Mouse (Mus musculus) 416B (cell line): ENCODE measurements around the gene Tigd4.
"Not testable (repeated sequence)": the region's sequence is repeated elsewhere in the genome, so short reads cannot be mapped to it uniquely, and the experiment has no call there.

Experiments used
- DNase-seq: peaks from one replicate; pipeline ENCODE4 v3.0.0; 2011; ENCODE audit warnings: low read depth

Tigd4 gene

DNA sequence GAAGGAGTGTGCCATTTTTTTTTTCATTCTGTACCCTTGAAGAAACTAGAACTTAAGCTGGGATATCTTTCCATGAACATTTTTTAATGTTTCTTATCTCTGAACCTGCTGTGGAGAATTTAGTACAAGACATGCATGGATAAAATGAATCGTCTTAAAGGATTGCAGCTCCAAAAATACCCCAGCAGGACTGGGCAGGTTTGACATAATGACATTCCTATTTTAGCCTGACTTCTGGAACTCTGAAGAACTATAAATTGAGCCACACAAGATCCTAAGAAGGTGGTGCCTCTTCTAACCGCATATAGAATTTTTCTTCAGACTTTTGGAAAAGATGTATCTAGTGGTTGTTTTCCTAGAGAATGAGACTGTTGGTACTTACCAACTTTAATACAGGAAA is at the start of gene Tigd4:
TSS of gene Tigd4 (plus strand) at position 301 of the 400 bp plus-strand sequence.
- DNase-seq, result no peak

DNA sequence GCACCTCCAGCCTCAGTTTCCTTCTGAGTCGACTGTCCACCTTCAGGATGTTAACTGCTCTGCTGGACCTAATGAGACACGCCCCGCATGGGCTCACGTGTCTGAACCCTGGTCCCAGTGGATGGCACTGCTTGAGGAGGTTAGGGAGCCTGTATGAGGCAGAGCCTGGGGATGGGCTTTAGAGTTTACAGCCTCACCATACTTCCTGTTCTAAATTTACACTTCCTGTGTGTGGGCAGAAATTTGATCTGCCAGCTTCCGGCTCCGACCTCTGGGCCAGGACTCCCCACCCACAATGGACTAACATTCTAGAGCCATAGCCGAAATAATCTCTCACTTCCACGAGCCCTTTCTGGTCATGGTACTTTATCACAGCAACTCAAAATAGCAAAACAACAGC is 46.2 kb upstream of the Tigd4 start:
- peak; percentile 78 for DNase-seq

DNA sequence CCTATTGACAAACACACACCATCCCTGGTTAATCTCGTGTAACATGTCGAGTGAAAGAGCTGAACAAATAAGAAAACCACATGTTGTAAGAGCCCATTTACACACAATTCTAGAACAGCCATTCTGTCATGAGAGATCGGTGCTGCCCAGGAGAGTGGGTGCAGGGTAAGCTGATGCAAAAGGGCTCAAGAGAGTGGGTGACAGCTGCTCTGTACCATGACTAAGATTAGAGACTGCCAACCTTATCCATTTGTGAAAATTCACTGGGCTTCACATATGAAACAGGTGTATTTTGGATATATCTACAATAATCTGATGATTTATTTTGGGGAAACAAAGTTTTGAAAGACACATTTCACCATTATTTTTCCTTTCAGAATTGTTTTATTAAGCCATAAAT is 37.6 kb upstream of the Tigd4 start:
- no peak for DNase-seq

DNA sequence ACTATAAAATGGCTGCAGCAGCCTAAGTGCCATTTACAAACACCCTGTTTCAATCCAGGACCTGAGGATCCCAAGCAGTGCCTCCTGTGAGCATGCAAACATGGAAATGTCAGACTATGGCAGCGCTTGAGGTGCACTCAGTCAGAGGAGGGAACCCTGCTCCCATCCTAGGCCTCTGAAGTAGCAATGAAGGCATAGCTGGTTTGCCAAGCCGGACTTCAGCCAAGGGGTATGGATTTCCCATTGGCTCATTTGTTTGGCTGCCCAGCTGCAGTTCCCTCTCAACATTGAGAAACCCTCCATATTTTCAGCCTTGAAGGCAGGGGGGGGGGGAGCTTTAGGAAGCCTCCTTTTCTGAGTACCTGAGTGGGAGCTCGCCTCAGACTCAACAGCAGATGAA is 35.1 kb upstream of the Tigd4 start:
- DNase-seq, result no peak

DNA sequence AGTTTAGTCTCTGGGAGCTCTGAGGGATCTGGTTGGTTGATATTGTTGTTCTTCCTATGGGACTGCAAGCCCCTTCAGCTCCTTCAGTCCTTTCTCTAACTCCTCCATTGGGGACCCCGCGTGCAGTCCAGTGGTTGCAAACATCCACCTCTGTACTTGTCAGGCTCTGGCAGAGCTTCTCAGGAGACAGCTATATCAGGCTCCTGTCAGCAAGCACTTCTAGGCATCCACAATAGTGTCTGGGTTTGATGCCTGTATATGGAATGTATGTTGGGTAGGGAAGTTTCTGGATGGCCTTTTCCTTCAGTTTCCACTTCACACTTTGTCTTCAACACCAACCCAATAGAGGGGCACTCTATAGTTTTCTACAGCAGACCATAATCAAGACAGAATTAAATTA is 30.5 kb upstream of the Tigd4 start:
- not testable (repeated sequence) for DNase-seq

DNA sequence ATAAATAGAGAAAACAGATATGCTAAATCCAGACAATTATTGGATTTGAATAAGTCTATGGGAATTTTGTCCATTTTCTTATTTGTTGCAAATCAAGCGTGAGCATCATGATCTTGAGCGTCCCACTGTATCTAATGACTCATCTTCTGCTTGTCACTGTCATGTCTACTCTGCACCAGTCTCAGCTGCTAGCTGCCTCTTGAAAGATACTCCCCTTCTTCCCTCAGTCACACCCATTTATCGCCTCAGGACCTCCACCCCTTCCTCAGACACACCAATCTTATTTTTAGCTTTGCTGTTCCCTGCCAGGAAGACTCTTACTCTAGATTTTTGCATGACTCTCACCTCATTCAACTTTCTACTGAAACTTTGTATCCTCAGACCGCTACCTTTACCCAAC is 30.0 kb upstream of the Tigd4 start:
- no peak for DNase-seq

DNA sequence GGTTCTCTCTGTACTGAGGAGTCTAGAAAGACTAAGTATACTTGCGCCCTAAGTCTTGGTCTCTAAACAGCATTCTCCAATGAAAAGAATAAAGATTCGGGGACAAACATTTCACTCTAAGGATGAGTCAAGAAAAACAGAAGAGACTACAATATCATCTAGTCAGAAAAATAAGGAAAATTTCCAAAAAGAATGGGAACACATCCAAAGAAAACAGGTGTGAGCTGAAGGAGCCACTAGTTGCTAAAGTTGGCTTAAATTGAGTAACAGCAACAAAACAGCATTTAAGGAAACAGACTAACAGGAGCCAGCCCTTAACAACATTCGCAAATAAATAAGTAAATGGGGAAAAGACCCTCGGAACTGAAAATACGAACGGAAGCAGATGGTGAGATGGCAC is 24.8 kb upstream of the Tigd4 start:
- DNase-seq, result no peak

DNA sequence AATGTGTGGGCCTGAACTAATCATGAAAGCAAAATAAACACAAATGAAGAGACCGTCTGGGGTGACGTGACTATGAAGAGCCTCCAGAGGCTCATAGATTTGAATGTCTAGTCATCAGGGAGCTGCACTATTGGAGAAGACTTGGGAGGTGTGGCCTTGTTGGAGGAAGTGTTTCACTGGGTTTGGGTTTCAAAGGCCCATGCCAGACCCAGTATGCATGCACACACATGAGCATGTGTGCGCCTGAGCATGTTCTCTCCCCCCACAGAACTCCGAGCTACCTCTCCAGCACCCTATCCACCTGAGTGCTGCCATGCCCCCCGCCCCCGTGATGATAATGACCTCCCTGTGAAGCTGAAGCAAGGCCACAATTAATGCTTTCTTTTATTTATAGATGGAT is 23.8 kb upstream of the Tigd4 start:
- DNase-seq, result no peak

DNA sequence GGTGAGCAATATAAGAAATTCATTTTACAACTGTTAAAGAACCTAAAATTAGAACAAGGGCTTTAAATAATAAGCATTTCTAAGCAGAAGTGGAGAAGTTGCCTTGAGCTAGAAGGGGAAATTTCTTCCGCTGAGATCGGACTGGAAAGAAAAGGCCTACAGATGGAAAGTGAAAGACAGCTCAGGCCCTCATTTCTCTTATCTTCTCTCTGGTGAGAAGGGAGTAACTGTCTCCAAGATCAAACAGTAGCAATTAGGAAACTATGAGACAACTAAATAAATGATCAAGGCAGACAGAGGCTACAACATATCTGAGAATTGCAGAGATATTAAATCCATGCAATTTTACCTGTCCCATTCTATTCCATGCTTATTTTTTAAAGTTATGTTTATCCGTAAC is 22.9 kb upstream of the Tigd4 start:
- DNase-seq, result no peak

DNA sequence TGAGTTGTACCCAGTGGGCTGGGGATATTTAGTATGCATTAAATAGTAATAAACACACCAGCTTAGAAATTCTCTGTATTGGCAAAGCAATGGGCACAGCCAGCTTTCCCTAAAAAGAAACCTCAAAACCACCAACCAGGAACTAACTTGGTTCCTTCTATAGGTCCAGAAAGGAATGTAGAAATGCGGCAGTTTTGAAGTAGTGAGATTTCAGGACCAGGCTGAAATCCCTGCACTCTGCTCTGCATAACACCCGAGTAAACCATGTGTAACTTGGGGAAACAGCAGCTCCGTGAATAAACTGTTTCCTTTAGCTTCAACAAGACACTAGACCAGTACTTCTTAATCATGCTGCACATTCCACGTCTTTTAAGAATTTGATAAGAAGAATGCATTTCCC is 12.7 kb upstream of the Tigd4 start:
- no peak for DNase-seq

DNA sequence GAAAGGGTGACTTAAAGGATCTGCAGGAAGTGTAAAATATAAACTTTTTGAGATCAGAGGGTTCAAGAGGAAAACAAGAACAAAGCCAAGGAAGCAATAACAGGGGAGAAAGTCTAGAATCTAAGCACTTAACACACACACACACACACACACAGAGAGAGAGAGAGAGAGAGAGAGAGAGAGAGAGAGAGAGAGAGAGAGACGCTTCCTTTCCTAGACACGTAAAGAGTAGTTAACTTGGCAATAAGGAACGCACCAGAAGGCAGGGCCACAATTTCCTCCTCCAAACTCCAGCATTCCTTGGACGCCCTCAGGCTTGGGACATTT is 11.7 kb upstream of the Tigd4 start:
- peak; percentile 37 for DNase-seq

DNA sequence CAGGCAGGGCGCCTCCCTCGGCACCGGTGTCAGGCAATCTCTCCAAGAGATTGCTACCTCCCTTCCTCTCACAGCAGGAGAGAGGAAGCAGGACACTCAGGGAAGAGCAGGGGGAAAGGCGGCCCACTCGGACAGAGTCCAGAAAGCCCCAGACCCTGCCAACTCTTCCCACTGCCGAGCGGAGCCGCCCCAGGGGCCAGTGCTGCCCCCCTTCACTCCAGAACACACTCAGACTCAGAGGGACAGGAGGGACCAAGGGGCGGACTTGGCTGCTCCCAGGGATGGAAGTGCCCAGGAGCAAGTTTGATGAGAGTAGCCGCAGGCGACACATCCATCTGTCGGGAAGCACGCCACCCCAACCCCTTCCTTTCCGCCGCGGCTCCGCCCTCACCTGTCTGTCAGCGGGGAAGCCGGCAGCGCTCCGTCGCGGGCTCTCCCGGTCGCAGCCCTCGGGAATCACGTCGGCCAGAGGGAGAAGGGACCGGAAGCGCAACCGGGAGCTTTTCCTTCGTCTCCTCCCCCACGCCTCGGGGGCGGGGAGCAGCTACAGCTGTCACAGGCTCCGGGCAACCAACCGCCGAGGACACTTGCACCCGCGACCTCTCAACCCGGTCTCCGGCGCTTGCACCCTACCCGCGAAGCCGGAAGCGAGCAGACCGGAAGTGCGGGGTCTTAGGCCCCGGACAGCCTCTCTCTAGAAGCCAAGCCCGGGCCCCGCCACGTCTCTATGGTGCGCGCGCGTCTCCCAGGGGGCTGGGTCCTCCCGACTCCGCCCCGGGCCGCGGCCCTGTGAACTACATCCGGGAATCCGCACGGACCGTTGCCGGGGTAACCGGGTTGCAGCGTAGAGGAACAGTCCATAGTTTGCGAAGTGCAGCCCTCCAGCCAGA is 11.1 kb upstream of the Tigd4 start, which contains the start of gene Arfip1:
TSS of gene Arfip1 (minus strand) at position 603 of the 890 bp plus-strand sequence.
- peak; percentile 92 for DNase-seq

DNA sequence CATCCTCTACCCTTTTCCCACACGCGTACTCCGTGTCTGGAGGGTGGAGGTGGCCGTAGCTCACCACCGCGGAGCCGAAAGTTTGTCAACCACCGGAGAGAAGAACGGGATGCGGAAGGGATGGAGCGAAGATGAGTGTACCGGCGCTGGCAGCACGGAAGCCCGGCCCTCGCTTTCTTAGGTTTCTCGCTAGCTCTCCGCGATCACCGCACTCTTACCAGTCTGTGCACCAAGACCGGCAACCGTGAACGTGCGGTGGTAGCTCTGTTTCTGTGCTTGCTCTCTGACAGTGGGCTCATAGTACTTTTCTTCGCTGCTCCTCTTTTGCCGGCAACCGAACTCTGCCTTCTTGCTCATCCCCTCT is 10.5 kb upstream of the Tigd4 start:
- DNase-seq, result no peak

DNA sequence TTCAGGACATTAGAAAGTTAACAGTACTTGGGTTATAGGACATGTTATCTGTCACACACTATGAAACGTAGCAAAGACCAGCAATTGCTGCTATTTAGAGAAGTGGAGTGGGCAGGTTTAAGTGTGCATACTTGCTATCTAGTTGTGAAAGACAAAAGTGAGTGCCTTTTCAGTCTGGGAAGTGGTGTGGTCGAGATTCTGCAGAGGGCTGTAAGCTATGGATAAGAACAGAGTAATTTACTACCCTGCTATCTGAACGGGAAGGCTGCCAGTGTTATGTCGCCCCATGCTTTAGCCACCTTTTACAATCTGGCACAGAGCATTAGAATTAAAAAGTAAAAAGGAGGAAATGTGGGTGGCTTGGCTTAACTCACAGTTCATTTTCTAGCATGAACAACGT is 6.6 kb upstream of the Tigd4 start:
- DNase-seq, result no peak

DNA sequence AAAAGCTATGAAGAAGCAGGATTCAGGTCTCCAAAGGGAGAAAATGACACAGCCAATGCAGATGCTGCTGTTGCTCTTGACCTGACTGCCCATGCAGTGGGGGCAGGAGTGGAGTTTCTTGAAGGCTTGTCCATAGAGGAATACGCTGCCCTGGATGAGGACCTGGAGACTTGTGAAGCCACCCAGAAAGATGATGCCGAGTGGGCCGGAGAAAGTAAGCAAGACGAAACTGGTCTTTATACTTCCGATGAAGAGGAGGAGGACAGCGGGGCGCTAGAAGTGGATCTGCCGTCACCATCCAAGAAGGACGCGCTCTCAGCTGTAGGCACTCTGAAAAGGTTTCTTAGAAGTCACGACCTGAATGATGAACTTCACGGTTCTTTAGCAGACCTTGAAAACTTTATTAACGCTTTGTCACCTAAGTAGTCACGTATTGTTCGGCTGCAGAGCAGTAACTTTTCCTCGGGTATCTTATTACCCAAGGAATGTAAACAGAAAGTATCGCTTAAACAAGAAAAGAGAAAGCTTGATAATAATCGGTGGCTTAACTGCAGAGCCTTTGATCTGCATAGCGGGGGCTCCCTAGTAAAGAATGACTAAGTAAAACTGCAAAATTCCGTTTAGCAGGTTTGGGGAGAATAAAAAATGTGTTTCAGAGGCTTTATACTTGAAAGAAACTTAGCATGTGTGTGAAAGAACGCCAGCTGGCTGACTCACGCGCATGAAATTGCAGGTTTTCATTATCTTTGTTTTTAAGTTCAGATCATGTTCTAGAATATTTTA is 1.7 kb downstream of the Tigd4 start:
- no peak for DNase-seq

DNA sequence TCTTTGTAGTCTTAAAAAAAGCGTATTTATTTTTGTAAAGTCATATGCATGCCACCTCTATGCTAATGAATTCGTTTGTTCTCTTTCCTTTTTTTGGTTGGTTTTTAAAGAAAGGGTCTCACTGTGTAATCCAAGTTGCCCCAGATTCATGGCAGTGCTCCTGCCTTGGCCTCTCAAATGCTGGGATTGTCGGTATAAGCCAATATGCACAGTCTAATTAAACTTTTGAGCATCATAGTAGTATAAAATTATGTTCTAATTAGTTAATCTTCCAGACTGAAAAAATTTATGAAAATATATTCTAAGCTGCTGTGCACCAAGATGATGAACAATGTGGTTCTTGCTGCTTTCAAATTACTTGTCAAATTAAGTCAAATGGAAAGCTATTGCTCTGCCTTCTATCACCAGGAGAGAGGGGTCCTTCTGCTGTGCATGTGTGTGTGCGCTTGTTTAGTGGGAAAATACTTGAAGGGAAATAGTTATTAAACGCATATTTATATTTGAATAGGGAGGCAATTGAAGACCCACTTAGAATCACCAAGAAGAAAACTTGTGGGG is 2.4 kb downstream of the Tigd4 start:
- no peak for DNase-seq

DNA sequence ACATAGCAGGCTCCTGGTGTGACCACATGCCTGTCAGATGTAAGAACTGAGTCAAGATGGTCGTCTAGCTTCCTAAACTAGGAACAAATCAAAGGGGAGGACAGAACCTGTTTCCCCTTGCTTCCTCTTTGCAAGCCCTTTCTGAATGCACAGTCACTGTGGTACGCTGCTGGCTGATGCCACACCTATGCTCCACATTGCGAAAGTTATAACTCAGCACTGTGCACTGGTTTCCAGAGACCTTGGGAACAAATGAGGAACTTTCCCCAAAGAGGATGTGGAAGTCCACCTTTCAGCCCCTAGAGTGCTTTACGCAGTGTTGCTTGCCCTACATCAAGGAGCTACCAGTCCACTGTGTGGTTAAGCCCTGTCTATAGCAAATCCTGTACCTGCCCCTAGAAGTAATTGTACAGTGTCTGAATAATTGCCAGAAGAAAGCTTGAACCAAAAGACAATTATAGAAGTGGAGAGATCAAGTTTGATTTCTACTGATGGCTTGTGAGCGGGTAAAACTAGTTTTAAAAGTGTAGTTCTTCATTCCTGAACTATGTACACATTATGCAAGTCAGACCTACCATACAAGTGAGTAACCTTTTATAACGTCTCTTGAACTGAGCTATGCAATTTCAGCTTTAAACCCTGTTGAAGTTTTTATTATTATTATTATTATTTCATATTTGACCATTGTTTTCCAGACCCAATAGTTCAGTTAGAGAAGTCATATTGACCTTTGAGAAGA is 4.8 kb downstream of the Tigd4 start:
- peak; percentile 74 for DNase-seq

DNA sequence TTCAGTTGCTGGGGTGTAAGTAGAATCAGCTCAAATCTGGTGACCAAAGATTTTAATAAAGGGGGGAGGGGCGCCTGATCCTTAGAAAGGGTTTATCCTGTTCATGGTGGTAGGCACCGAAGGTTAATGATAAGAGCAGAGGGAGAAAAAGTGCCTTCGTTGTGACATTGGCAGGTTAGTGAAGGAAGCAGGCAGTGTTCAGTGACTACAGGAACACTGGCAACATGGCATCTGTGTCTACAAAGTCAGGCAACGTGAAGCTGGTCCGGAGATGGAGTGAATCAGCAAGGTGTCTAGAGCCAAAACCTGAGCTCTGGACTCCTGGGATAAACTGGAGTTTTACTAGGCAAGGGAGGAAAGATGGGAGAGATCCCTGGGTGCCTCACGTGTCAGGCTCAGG is 5.4 kb downstream of the Tigd4 start:
- no peak for DNase-seq

DNA sequence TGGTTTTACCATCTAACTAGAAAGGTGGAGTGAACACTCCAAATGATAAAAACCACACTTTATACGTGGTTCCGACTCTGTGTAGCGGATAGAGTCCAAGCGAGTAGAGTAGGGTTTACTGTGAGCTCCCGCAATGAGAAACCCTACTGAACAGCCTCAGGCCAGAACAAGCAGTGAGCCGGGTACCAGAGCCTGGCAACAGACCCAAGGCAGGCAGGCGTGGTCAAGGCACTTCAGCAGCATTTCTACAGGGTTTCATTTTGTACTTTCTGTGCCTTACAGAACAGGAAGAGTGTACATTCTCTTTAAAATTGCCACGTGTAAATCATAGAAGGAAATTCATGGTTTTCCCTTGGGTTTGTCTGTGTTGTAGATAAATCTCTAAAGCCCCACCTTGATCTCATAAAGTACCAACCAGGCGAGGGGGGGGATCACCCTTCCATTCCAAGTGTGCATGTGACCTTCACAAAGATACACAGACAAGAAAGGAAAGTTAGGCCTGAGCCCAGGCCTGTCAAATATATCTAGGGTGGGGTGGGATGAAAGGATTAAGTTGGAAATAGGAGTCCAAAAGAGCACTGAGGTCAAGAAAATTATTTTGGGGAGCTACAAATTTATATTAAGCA is 8.6 kb downstream of the Tigd4 start:
- peak; percentile 64 for DNase-seq

DNA sequence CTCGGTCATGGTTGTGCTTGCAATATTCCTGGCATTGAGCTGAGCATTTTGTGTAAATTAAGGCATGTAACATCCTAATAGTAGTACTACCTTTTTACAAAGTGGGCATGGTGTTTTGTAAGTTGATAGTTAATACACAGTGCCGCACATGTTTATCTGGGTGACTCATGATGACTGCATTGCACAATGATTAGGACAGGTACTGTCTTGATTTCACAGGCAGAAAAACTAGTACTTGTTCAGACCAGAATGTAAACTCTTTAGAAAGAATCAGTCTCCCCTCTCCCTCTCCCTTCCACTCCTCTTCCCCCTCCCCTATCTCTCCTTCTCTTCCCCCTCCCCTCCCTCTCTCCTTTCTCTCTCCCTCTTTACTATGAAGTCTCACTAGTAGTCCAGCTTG is 9.4 kb downstream of the Tigd4 start:
- DNase-seq, result peak; percentile 62

DNA sequence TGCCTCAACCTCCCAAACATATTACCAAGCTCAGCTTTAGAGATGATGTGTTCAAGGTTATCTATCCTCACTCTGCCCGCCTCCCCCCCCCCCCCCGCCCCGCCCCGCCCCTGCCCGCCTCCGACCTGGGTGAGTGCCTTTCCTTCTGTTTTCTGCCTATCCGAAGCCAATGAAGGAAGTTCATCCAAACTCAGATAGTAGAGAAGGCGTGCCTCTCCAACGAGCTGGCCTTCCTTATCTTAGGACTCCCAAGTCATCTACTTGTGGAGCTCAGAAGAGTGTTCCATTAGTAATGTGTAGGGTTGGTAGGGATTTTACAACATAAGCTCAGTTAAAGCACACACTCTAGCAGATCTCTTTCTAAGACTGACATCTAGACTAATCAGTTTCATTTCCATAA is 9.8 kb downstream of the Tigd4 start:
- DNase-seq, result no peak

DNA sequence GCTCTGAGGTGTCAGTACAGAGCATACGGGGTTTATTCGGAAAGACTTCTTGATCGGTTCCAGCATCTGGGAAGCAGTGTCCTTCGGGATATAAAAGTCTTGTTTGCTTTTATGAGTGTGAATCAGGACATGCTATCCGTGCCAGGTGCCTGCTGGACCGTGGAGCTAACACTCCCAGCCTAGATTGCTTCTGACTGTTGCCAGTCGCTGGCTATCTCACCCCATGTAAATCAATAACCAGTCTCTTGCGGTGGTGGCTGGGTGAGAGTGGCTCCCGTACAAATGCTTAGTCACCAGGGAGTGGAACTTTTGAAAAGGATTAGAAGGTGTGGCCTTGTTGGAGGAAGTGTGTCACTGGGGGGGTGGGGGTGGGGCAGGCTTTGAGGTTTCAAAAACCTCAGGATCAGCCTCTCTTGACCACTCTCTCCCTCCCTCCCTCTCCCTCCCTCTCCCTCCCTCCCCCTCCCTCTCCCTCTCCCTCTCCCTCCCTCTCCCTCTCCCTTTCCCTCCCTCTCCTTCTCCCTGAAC is 16.9 kb downstream of the Tigd4 start:
- DNase-seq, result peak; percentile 34
